Mouse (Mus musculus) brain, embryonic 14.5 days (tissue): ENCODE results near the gene Speg. TPM values are rescaled to one million over a fixed set of nuclear protein-coding genes. Genes with fewer than 3 reads are reported as not detected.

Source experiments
- DNase-seq: peaks from one replicate; pipeline ENCODE4 v3.0.0-alpha.2; 2011; ENCODE audit warnings: low read depth
- CTCF ChIP-seq: fragments of 200-500 bp; IDR thresholded peaks from 2 replicates; pipeline ENCODE4 v1.5.1; 2012; ENCODE audit warnings: inconsistent platforms, mild to moderate bottlenecking, moderate library complexity, borderline replicate concordance; ENCODE audit not compliant: insufficient read depth, insufficient read length; ENCODE audit errors: extremely low read depth
- POLR2A ChIP-seq: fragments of 200-500 bp; IDR thresholded peaks from 2 replicates; pipeline ENCODE4 v1.6.1; 2012; ENCODE audit warnings: mild to moderate bottlenecking, inconsistent platforms, borderline replicate concordance; ENCODE audit not compliant: poor library complexity, insufficient read depth, insufficient read length, severe bottlenecking; ENCODE audit errors: extremely low read depth
- polyA plus RNA-seq: library from polyadenylated mRNA; depleted of rRNA; stranded (reverse); fragments of >200 nt; gene quantifications from 2 replicates; pipeline ENCODE4 v1.2.3, GENCODE M21; 2012

The Speg gene
- polyA plus RNA-seq, 1 experiment = 56.1 TPM

DNA sequence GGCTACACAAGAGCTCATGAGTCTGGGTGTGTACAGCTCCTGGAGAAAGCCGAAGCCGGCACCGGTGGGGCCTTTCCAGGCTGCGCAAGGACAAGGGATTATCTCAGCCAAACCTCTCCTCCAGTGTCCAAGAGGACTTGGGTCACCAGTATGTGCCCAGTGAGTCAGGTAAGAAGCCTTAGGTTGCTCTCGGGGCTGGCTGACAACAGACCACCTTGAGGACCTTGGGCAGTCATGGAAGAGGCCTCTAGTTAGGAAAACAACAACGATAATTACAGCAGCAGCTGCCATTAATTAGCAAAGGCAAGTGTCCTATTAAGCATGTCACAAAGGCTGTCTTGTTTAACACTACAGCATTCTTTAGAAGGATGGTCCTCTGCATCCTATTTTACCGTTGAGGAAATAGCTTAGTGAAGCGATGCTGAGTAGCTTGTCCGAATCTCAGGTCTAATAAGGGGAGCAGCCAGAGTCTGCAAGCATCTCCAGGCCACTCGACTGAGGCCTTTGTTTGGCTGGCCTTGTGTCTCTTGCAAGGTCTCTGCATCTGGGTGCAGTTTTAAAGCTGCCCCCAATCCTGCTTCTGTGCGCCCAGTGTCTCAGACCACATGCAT is 48.8 kb downstream of the Speg start:
- TF ChIP-seq POLR2A (no peak), CTCF (no peak)
- peak; percentile 28 for DNase-seq

DNA sequence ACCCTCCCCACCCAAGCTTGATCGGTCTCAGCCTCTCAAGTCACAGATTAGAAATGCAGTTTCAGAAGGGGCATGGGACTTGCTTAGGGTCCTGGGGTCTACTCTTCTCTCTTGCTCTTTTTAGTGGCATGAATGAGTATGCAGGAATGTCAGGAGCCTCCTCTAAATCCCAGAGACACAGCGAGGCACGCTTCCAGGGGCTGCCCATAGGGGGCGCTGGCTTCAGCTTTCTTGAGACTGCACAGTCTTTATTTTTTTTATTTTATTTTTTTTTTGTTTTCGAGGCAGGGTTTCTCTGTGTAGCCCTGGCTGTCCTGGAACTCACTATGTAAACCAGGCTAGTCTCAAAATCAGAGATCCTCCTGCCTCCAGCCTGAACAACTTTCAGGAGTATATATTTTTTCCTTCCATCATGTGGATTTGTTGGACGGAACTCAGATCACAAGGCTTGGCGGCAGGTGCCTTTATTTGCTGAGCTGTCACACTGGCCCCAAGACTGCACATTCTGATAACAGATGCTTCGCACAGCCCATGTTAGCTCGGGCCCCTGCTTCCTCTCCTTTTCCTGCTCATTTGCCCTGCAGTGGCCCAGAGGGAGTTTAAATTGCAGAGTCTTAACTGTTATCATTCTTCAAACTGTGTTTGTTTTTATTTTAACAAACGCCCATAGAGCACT is 50.8 kb downstream of the Speg start:
- DNase-seq = peak; percentile 63
- TF ChIP-seq CTCF (peak; percentile 83), POLR2A (no peak)

DNA sequence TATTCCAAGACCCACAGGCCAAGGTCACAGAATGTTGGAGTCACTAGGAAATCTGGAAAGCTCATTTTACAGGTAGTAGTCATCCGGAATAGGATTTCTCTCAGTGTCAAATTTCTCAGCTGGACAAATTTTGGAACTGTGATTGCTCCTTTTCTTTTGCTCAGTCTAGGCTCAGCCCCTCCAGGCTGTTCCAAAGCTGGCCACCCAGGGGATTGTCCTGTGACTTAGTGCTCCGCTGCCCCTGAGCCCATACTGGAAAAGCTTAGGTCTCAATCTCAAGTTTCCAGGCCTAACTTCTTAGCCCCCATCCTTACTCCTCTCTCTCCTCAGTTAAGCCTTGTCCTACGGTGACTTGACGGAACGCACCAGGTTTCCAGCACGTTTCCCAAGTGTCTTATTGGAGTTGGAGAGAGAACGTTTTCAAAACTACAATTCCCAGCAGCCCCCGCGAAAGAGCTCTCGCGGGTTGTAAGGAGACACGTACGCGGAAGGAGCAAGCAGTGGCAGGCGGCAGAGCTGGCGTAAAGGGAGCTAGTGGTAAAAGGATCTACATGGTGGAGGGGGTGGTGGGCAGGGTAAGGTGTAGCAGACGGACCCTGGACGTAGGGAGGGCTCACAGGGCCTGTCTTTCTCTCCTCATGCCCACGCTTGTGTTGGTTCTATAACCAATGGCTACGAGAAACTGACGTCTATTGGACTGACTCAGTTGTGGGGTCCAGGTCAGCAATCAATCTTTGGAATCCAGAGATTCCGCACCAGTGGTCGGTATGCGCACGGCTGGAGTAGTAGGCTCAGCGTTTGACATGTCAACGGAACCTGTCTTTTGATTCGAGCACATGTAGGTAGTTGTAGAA is 60.6 kb downstream of the Speg start, which contains the start of gene Gmppa:
Gmppa (plus strand) TSS at position 456 of the 854 bp plus-strand sequence.
- peak; percentile 95 for DNase-seq
- TF ChIP-seq CTCF (no peak), POLR2A (peak; percentile 47; the same call in 1 of the 2 replicates)

DNA sequence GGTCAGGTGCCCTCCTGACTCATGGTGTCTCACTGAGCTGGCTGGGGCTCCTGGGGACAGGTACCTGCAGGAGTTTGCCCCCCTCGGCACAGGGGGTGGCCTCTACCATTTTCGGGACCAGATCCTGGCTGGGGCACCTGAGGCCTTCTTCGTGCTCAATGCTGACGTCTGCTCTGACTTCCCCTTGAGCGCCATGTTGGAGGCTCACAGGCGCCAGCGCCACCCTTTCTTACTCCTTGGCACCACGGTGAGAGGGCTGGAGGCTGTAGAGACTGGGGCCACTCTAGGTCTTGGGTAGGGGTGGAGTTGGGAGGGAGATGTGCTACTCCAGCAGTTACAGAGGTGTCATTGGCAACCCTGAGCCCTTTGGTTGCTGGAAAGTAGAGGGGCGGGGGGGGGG is 63.7 kb downstream of the Speg start:
- DNase-seq = no peak
- TF ChIP-seq CTCF (no peak), POLR2A (no peak)

DNA sequence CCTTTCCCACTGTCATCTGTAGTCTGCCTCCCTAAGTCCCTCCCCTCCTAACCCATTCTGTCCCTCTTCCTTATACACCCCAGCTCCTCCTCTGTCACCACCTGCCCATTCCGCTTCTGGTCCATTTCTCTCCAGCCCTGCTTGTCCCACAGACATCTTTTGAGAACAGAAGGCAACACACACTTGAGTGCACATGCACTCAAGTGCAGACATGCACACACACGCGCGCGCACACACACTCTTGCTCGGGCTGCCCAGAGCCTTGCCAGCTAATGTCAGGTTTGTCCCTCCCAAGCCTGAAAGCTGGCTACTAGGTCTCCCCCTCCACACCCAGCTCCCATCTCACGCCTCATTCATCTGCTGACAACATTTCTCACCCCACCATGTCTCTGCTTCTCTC is 65.6 kb downstream of the Speg start:
- TF ChIP-seq POLR2A (no peak), CTCF (no peak)
- DNase-seq = no peak

DNA sequence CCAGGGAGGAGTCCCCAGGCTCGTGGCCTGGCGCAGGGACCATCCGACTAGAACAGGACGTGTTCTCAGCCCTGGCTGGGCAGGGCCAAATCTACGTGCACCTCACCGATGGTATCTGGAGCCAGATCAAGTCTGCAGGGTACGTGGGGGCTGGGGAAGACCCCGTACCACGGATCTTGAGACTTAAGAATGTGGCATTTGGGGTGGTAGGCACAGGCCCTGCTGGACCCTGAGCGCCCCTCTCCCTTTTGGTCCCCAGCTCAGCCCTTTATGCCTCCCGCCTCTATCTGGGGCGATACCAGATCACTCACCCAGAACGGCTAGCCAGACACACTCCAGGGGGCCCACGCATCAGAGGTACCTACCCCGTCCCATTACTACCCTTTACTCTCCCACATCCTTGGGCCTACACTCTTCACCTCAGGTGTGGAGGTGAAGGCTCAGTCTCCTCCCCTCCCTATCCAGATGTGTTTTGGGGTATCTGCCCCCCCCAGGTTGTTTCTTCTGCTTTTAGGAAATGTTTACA is 66.4 kb downstream of the Speg start:
- no peak for TF ChIP-seq POLR2A
- no peak for TF ChIP-seq CTCF
- DNase-seq = no peak

DNA sequence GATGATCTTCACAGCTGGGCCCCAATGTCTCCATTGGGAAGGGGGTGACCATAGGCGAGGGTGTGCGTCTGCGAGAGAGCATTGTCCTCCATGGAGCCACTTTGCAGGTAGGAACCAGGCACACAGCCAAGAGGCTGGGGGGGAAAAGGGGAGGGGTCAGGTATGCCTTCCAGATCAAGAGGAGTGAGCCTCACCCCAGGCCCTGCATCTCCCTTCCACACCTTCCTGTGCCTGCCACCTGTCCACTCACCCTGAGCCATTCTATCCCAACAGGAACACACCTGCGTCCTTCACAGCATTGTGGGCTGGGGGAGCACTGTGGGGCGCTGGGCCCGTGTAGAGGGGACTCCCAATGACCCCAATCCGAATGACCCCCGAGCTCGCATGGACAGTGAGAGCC is 67.1 kb downstream of the Speg start:
- DNase-seq = no peak
- TF ChIP-seq CTCF = no peak
- no peak for TF ChIP-seq POLR2A

DNA sequence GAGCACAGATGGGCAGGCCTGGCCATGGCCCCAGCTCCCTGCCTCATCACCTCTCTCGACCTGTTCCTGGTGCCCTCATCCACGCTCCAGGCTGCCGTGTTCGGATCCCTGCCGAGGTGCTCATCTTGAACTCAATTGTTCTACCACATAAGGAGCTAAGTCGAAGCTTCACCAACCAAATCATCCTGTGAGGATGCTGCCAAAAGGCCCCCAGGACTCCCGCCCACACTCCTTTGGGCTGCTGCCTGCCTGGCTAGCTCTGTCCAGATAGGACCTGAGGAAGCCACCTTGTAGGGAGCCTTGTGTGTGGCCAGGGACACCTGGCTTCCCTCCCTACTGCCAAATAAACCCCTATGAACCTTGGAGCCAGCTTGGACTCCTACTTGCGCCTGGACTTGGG is 67.7 kb downstream of the Speg start:
- DNase-seq = peak; percentile 53
- TF ChIP-seq CTCF = no peak
- no peak for TF ChIP-seq POLR2A

DNA sequence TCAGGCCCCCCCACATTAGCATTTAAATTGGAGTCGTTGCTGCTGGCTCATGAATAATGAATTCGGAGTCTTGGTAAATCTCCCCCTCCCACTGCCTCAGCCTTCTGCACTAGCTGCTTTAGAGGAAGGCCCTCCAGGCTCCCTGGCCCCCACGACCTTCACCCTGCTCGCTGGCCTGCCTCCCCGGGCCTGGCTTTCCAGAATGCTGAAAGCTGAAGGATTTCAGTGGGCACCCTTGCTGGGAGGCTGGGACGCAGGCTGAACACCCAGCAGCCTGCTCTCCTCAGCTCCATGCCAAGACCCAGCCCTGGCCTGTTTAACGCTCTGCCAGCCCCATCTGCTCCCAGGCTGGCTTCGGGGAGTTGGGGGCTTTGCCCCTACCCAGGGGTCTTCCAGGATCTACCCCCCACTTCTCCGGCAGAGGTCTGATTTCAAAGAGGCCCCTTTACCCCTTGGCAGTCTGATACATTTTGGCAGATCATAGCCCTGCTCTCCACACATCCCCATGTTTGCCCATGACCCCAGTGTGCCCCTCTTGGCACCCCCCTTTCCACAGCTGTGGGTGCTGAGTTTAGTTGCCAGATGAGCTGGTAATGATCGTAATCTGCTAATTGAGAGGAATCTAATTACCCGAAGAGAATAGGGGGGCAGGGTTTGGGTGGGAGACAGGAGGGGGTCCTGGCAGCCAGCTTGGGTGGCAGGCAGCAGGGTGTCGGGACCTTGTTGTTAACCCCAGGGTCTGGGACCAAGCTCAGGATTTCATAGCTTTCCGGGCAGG is 68.3 kb downstream of the Speg start:
- no peak for TF ChIP-seq POLR2A
- TF ChIP-seq CTCF = no peak

DNA sequence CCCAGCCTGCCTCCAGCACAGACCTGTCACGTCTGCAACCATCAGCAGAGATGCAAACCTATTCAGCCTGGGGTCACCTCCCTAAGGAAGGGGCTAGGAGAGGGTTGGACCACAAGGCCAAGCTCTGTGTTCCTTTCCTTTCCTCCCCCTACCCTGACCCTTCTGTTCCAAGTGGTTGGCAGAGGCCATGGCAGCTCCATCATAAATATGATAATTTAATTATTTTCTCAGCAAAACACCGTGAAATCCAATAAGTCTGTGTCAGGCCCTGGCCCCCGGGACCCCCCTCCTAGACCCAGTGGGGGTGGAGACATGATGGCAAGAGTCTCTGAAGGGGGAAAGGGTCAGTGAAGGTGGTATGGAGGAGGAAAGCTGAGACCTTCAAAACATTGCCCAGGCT is 69.1 kb downstream of the Speg start:
- DNase-seq = no peak
- TF ChIP-seq POLR2A (no peak), CTCF (no peak)

More for the DNA sequence above, 68.3 kb downstream of the Speg start:
- DNase-seq = peak; percentile 82

DNA sequence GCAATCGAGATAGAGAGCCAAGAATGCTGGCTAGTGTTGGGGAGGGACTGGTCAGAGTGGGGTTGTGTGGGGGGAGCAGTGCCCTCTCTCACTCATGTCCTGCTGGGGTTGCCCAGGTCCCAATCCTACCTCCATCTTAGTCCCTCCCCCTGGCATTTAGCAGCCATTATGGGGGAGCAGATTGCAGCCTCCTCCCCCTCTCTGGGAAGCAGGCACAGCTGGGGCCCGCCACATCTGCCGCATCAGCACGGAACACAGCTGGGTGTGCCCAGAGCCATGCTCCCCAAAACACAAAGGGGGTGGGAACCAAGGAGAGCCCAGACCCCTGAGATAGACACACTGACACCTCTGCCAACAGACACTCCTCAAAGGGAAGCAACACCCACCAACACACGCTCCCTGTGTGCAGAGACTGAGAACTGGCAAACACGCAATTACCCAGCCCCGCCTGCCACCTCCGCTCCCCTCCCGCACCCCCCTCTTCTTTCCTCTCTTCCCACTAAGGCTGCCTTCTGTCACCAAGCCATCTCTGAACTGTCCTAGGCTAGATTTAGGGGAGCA is 70.1 kb downstream of the Speg start:
- no peak for TF ChIP-seq POLR2A
- TF ChIP-seq CTCF = no peak
- peak; percentile 71 for DNase-seq
